Mouse (Mus musculus): ENCODE measurements around the gene Galk1.

DNA sequence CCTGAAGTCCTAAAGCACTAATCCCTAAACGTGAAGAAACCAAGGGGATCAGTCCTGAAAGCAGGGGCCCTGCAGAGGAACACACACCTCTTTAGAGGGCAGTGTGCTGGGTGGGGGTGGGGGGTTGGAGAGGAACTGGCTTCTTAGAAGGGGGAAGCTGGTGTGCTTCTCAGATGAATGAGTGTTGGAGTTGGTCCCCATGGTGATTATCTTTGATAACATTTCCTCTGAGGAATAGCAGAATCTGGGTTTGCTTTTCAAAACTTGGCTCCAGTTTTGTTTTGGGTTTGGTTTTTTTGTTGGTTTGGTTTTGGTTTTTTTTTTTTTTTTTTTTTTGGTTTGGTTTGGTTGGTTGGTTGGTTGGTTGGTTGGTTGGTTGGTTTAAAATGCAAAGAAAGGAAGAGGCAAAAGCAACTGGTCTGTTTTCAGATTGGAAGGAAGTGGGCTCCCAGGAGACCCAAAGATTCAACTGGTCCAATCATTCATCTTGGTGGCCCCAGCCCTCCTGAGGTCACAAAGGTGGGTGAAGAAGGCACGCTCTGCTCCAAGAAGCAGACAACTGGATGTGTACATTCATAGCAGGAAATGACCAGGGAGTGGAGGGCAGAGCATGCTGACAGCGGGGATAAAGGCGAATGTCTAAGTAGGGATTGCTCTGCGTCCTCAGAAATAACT lies 43.7 kb downstream of the Galk1 start:
- no peak for TF ChIP-seq CTCF (IDR thresholded peaks at IDR 0.05; ENCODE audit: borderline replicate concordance, insufficient read depth, low read length)
- TF ChIP-seq POLR2A (IDR thresholded peaks at IDR 0.05; ENCODE audit: low read depth, low read length): no peak
